Mouse (Mus musculus) neural tube, embryonic 10.5 days (tissue): ENCODE results near the gene Stx6.

Experiments used
- DNase-seq: peaks from one replicate; pipeline ENCODE4 v3.0.0-alpha.2; 2017; ENCODE audit warnings: low spot score; ENCODE audit errors: extremely low spot score

Stx6 gene

GRCm38 (mm10) chr1:155254309-155254708, 95.8 kb downstream of the Stx6 start:
- no peak for DNase-seq
